Mouse (Mus musculus): ENCODE results near the gene Cdipt. TPM values are rescaled to one million over a fixed set of nuclear protein-coding genes. Genes with fewer than 3 reads are reported as not detected.

The Cdipt gene
- total RNA-seq (2021), result 10 to 100 TPM; 73.8 to 82.0 TPM

DNA sequence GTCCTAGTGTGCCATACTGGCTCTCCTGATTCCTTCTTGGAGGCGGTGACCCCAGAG is at the start of gene Cdipt:
Gene Cdipt (plus strand): TSS at position 22 of the 57 bp plus-strand sequence.
- intact Hi-C loops (cut with DNase I), result loop anchor here (2.0 kb wide), 2 partner anchors 25 to 41 kb away; partner anchors contain the start of genes Pagr1a, Pagr1b and Sez6l2
- no peak for DNase-seq

- intact Hi-C loops (cut with DNase I), result loop anchor here (5.0 kb wide), 1 partner anchor 39 kb away; no protein-coding TSS in a partner anchor
- no peak for DNase-seq
Observed at GRCm38 (mm10) chr7:126926299-126926698, 49.4 kb upstream of the Cdipt start.

DNA sequence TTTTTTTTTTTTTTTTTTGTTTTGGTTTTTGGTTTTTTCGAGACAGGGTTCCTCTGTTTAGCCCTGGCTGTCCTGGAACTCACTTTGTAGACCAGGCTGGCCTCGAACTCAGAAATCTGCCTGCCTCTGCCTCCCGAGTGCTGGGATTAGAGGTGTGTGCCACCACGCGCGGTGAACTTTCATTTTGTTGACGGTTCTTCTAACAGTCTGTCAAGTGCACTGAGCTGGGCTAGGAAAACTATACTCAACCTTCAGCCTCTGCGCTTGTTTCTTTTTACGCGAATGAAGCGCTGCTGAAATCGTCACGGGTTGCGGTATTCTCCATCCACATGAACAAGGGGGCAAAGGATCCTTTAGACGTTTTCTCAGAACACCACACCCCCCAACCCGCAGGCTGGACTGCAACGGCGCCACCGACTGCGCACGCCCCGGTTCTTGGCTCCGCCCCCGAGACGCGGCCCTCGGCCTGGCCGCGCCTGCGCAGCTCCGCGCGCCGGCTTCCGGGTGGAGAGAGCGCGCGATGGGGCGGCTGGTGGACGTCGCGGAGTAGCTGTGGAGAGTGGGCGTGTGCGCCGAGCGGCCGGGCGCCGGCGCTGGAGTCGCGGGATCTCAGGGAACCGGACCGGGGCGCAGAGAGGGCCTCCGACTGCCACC is 47.2 kb upstream of the Cdipt start, which contains the start of gene Kctd13:
Gene Kctd13 (plus strand): TSS at position 496 of the 654 bp plus-strand sequence.
- DNase-seq, result peak; percentile 95 to 96
- intact Hi-C loops (cut with DNase I), result loop anchor here (5.0 kb wide), 1 partner anchor 41 kb away; no protein-coding TSS in a partner anchor

DNA sequence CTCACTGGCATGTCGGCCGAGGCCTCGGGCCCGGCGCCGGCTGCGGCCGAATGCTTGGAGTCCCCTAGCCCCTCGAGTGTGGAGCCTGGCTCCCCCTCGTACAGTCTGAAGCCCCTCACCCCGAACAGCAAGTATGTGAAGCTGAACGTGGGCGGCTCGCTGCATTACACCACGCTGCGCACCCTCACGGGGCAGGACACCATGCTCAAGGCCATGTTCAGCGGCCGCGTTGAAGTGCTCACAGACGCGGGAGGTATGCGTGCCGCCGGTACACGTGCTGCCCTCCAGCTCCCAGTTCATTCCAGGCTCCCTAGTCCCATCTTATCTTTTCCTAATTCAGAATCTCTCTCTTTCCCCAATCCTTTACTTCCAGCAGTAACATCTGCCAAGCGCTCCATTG is 46.7 kb upstream of the Cdipt start:
- DNase-seq, result no peak
- intact Hi-C loops (cut with DNase I), result loop anchor here (5.0 kb wide), 1 partner anchor 42 kb away; no protein-coding TSS in a partner anchor

GRCm38 (mm10) chr7:126932652-126933051 is 43.1 kb upstream of the Cdipt start:
- no peak for DNase-seq
- intact Hi-C loops (cut with DNase I), result no loop called here

GRCm38 (mm10) chr7:126941171-126941570 is 34.5 kb upstream of the Cdipt start:
- no peak for DNase-seq
- intact Hi-C loops (cut with DNase I), result no loop called here

- intact Hi-C loops (cut with DNase I), result no loop called here
- no peak for DNase-seq
Observed at GRCm38 (mm10) chr7:126941801-126942200, 33.9 kb upstream of the Cdipt start.

GRCm38 (mm10) chr7:126946530-126946929 is 29.2 kb upstream of the Cdipt start:
- DNase-seq, result peak; percentile 36 to 68
- intact Hi-C loops (cut with DNase I), result loop anchor here (1.0 to 5.0 kb wide), 3 partner anchors 124 to 164 kb away; no protein-coding TSS in a partner anchor

DNA sequence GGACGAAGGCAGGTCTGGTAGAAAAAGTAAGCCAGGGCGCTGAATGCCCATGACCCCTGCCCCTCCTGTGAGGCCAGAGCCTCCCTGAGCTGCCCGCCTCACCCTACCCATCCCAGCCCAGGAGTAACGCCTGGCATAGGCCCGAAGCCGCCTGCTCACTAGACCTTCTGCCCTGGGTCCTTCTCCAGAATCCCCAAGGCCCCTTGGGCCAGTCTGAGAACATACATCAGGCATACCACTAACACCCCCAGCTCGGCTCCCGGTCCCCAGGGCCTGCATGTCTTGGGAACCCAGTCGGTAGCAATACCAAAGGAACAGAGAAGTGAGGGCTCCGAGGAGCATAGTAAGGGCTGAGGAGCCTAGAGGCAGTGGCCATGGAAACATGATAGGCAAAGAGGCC is 27.1 kb upstream of the Cdipt start:
- intact Hi-C loops (cut with DNase I), result loop anchor here (1.0 to 5.0 kb wide), 2 partner anchors 66 to 126 kb away; partner anchors contain the start of gene Mvp
- no peak for DNase-seq

DNA sequence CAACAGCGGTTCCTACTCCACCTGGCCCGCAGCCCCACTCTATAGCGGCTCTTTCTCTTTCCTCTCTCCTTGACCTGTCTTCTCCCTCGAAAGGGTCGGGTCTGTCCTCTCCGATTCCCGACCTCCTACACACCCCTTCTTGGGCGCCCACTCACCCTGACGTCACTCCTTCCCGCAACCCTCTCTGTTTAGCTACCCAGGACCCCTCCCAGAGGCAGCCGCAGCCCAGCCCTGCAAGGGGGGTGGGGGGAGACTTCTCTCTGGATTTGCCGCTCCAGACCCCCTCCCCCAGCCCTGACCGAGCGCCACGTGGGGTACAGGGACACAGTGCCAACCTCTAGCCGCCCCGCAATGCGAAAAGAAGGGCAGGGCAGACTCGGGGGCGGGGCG is 26.3 kb upstream of the Cdipt start, which contains the start of gene Asphd1:
Gene Asphd1 (minus strand): TSS at position 180 of the 390 bp plus-strand sequence.
- DNase-seq, result no peak
- intact Hi-C loops (cut with DNase I), result loop anchor here (1.0 to 5.0 kb wide), 2 partner anchors 65 to 127 kb away; partner anchors contain the start of gene Mvp

GRCm38 (mm10) chr7:126949793-126950646 is 25.7 kb upstream of the Cdipt start, which contains the start of gene Sez6l2:
Gene Sez6l2, plus strand, starts transcription at chr7:126950563.
- DNase-seq, result peak; percentile 94 to 95
- intact Hi-C loops (cut with DNase I), result loop anchor here (1.0 to 5.0 kb wide), 3 partner anchors 25 to 128 kb away; partner anchors contain the start of genes Cdipt and Mvp

DNA sequence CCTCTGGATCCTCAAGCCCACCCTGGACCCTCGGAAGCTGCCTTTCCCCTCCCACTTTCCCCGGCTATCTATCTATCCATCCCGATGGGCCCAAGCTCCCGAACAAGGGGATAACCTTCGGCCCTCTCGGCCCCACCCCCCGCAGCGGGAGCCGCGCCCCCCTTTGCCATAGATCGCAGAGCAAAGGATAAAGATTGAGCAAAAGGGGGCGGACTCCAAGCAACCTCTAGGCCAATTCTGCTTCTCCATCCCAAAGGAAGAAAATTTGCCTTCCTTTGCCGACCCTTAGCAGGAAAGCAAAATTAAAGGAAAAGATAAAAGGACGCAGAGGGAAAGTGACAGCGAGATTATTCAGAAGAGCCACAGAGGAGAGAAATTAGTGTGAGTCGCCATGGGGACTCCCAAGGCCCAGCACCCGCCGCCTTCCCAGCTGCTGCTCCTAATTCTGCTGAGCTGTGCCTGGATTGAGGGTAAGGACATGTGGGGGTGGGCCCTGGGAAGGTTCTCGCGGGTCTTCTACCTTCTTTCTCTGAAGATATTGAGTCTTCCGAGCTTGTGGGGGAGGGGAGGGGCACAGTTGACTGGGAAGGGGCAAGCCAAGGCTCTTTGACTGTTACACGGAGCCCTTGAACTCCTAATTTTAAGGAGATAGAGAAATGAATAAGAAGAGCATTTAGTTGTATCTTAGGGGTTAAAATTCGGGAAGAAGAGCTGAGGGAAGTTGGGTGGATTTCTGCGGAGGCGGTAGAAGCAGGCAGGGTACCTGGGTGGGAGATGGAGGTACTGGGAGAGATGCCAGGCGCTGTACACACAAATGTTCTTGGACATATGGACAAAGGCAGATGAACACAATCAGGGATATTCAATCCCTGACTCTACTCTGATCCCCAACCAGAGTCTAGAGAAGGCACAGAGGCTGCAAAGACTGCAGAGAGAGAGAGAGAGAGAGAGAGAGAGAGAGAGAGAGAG is 24.8 kb upstream of the Cdipt start:
- DNase-seq, result no peak
- intact Hi-C loops (cut with DNase I), result loop anchor here (2.0 kb wide), 1 partner anchor 24 kb away; the partner anchor contains the start of gene Cdipt

DNA sequence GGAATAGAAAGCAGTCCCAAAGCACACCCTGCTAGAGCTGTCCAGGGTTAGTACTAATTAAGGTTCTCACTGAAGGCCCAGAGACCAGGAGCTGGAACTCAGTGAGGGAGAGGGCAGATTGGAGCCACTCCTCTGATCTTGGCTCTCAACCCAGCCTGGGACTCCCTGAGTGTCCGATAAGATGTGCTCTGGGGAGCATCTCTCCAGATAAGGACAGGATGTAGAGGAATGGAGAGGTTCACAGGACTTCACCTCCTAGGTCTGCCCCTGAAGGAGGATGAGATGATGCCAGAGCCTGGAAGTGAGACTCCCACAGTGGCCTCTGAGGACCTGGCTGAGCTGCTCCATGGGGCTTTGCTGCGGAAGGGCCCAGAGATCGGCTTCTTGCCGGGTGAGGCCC is 24.0 kb upstream of the Cdipt start:
- intact Hi-C loops (cut with DNase I), result loop anchor here (2.0 kb wide), 1 partner anchor 23 kb away; the partner anchor contains the start of gene Cdipt
- DNase-seq, result no peak

DNA sequence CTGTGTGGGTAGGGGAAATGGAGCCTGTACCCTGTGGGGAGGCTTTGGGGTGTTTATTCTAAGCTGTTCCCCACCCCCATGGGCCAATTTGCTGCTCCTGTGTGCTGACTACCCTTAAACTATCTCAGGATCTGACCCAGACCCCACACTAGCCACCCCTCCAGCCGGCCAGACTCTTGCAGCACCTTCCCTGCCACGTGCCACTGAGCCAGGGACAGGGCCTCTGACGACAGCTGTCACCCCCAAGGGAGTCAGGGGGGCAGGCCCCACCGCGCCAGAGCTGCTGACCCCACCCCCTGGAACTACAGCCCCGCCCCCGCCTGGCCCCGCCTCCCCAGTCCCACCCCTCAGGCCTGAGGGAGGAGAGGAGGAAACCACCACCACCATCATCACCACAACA is 23.1 kb upstream of the Cdipt start:
- intact Hi-C loops (cut with DNase I), result no loop called here
- no peak for DNase-seq

GRCm38 (mm10) chr7:126955125-126955524 is 20.6 kb upstream of the Cdipt start:
- DNase-seq, result no peak
- intact Hi-C loops (cut with DNase I), result no loop called here

- DNase-seq, result no peak
- intact Hi-C loops (cut with DNase I), result no loop called here
Observed at GRCm38 (mm10) chr7:126959780-126960179, 15.9 kb upstream of the Cdipt start.

DNA sequence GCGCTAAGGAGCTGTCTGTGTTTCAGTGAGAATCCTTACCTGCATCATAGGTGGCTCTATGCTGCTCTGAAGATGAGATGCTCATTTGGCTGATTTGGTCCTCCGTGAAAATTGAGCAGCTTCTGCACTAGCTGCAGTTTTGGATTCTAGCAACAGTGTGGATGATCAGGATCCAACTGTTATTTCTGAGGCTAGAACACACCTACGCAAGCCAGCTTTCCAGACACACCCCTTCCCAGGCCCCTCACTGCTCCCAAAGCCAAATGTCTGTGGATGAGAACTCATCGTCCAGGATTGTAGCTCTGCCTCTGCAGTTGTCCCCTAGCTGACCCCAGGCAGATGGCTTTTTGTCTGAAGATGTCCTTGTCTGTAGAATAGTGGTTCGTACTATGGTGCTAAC is 14.6 kb upstream of the Cdipt start:
- intact Hi-C loops (cut with DNase I), result no loop called here
- no peak for DNase-seq

DNA sequence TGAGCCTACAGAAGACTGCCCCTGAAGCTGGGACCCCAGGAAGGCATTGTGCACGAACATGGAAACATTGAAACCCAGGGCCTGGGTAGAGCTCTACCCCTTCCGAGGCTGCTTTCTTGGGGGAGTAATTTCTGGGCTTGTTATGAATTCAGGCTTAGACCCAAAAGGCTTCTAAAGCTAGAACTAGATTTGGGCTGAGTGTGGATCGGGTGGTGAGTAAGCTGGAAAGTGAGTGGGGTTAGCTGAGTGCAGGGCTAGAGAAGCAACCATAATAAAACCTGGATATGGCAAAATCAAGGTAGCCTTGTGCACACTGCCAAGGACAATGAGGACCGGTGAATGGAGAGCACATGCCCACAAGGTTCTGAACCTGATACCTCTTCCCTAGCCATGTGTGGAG is 13.7 kb upstream of the Cdipt start:
- intact Hi-C loops (cut with DNase I), result loop anchor here (2.0 kb wide), 1 partner anchor 129 kb away; no protein-coding TSS in a partner anchor
- DNase-seq, result no peak

DNA sequence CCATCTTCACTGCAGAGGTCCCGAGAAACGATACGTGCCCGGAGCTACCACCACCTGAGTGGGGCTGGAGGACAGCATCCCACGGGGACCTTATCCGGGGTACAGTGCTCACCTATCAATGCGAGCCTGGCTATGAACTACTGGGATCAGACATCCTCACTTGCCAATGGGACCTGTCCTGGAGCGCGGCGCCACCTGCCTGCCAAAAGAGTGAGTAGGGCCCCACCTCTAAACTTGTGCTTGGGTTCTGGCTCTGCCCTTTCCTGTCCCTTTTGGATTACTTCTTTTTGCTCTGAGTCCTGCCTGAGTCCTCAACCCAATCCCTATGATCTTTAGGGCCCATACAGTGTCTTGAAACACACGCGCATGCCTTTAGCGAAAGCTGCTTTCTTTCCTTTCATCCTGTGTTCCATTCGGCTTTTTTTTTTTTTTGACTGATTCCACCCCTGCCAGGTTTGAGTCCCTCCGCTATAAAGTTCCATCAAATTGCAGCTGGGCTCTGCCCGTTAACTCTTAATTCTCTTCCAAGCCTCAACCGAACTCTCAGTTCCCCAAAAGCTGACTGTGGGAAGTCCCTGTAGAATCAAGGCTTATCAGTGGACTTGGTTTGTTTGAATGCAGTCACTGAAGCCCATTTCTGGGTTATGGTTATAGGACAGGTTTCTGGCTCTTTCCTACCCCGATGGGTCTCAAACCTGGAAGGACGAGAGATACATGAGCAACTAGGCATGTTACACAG is 12.0 kb upstream of the Cdipt start:
- peak; percentile 53 for DNase-seq
- intact Hi-C loops (cut with DNase I), result loop anchor here (1.0 to 2.0 kb wide), 2 partner anchors 131 to 141 kb away; no protein-coding TSS in a partner anchor

GRCm38 (mm10) chr7:126965568-126965967 is 10.1 kb upstream of the Cdipt start:
- no peak for DNase-seq
- intact Hi-C loops (cut with DNase I), result no loop called here

Data from heart, postnatal 10 days (tissue).